Mouse (Mus musculus): ENCODE measurements around the gene Nln.

- TF ChIP-seq HCFC1 (IDR thresholded peaks at IDR 0.05; ENCODE audit: borderline replicate concordance, insufficient read depth, low read length), result no peak
- no peak for TF ChIP-seq MAFK (IDR thresholded peaks at IDR 0.05; ENCODE audit: insufficient read depth, low read depth, low read length)
- no peak for TF ChIP-seq ZC3H11A (IDR thresholded peaks at IDR 0.05; ENCODE audit: borderline replicate concordance, low read depth, low read length)
These were observed 46.4 kb downstream of the Nln start for GRCm38 (mm10) chr13:104063061-104063460.
